Mouse (Mus musculus) left cerebral cortex, postnatal 14 days (tissue): Measurements from ENCODE around the gene Herc1. TPM values are rescaled to one million over a fixed set of nuclear protein-coding genes. Genes with fewer than 3 reads are reported as not detected.

Experiments used
- DNase-seq, 2 experiments: peaks; one replicate each; pipeline ENCODE4 v3.0.0; 2021 to 2022; ENCODE audit warnings: low spot score in 2 of 2, mixed read lengths in 1 of 2
- intact Hi-C: fragments of 180-260 bp; cut with DNase I; formaldehyde crosslinking; loops from one replicate; pipeline ENCODE4 v1.15.1; 2025
- total RNA-seq, 2 experiments: library from RNA; stranded (reverse); gene quantifications; 2 replicates each; pipeline ENCODE4 v1.2.3; 2021

The Herc1 gene
- total RNA-seq, 2 experiments from 2014 or later: 116 to 127 TPM

DNA sequence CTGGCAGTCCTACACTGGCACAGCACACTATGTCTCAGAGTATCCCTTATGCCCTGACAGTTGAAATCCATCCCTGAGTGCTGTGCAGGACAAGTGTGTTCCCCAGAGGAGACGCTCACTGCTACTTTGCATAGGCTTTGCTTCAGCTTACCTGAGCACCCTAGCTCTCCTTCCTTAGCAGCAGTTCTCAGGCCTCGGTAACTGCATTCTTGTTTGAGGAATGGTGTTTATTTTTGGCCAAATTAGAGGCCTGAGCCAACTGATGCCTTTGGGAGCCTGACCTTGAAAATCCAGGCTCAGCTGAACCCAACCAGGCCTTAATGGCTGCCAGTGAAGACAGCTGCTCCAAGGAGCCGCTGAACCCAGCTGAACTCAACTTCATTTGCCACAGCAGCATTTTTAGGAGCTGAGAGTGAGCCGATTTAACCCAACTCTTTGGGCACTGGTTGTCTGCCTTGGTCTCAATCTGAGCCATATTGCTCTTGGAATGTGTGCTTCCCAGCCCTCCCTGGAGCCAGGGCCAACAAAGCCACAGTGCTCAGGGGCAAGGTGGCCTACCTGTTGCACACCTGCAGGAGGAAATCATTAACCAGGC is 163.5 kb downstream of the Herc1 start:
- intact Hi-C loops: loop anchor here (5.0 to 10.0 kb wide), 4 partner anchors 79 to 311 kb away; partner anchors contain the start of gene Usp3
- DNase-seq: no peak

- intact Hi-C loops: loop anchor here (5.0 to 10.0 kb wide), 4 partner anchors 78 to 310 kb away; partner anchors contain the start of gene Usp3
Observed at GRCm38 (mm10) chr9:66514256-66514770, 164.1 kb downstream of the Herc1 start, which contains the start of gene Fbxl22. TSS of gene Fbxl22 (minus strand) at chr9:66514593.

GRCm38 (mm10) chr9:66515115-66515514 is 164.9 kb downstream of the Herc1 start:
- no peak for DNase-seq
- intact Hi-C loops: loop anchor here (10.0 kb wide), 1 partner anchor 310 kb away; no protein-coding TSS in a partner anchor

More at GRCm38 (mm10) chr9:66514256-66514770, 164.1 kb downstream of the Herc1 start, which contains the start of gene Fbxl22:
- peak; percentile 67 to 75 for DNase-seq

- intact Hi-C loops: loop anchor here (10.0 kb wide), 1 partner anchor 309 kb away; no protein-coding TSS in a partner anchor
Observed at GRCm38 (mm10) chr9:66515680-66516210, 165.5 kb downstream of the Herc1 start.

DNA sequence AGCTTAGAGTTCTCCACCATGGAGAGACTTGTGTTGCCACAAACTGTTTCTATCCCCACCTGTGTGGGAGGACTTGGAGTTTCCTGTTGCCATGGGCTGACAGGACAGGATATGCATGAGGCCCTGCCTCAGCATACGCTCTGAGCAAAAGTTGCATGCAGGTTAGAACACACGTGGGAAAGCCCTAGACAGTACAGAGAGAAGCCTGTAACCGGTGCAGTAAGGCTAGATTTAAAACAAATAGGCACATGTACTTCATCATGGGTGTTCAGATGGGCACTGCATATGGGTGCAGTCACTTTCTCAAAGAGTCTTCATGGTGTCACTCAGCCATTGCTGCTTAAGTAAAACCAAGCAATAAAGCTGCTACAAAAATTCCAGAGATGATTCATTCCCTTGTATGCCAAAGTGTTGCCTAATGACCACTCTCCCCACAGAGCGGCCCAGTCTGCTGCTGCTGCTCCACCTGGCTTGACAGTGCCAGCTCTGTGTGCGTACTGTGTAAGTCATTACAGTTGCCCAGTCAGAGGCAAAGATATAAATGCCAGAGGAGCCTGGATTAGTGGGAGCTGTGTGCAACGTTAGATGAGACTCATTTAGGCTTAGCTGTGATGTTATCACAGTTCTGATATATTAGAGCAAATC is 166.2 kb downstream of the Herc1 start:
- DNase-seq: peak in 1 of 2 experiments; percentile 27
- intact Hi-C loops: loop anchor here (10.0 kb wide), 1 partner anchor 308 kb away; no protein-coding TSS in a partner anchor

More at GRCm38 (mm10) chr9:66515680-66516210, 165.5 kb downstream of the Herc1 start:
- peak in 1 of 2 experiments; percentile 28 for DNase-seq

GRCm38 (mm10) chr9:66517746-66518145 is 167.5 kb downstream of the Herc1 start:
- intact Hi-C loops: loop anchor here (10.0 kb wide), 1 partner anchor 307 kb away; no protein-coding TSS in a partner anchor
- no peak for DNase-seq

GRCm38 (mm10) chr9:66518251-66518650 is 168.0 kb downstream of the Herc1 start:
- intact Hi-C loops: loop anchor here (10.0 kb wide), 1 partner anchor 307 kb away; no protein-coding TSS in a partner anchor
- DNase-seq: no peak

GRCm38 (mm10) chr9:66518901-66519300 is 168.7 kb downstream of the Herc1 start:
- DNase-seq: no peak
- intact Hi-C loops: loop anchor here (10.0 kb wide), 1 partner anchor 306 kb away; no protein-coding TSS in a partner anchor

DNA sequence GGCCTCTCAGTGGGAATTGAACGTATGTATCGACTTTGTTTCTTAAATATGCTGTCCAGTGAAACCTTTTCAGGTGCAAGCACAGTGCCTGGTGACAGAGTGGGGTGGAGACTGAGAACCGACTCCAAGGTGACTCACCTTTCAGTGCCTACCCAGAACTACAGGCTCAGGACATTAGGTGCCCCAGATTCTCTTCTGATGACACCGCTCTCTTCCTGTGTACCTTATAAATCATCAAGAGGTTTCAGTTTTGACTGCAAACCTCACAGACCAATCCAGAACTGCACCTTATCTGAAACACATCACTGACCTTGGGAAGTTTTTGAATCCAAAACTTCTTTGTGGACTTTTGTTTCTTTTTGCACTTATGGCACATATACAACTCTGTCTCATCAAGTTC is 170.0 kb downstream of the Herc1 start:
- intact Hi-C loops: no loop called here
- DNase-seq: no peak

DNA sequence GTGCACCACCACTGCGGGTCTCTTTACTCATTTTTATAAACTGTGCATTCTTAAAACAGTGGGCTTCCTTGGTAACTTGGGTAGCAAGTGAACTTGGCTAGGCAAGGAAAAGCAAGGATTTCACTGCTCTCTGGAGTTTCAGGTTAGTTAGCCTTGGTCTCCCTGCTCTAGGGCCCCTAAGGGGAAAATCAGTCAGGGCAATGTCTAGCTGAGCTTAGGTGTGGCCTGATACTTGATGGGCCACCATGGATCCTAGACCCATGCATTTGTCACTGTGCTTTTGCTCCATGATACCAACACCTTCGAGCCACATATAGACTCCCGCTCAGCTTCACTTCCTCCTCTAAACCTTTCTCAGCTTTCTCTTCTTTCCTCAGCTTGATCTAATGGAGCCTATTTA is 171.3 kb downstream of the Herc1 start:
- no peak for DNase-seq
- intact Hi-C loops: no loop called here

GRCm38 (mm10) chr9:66542785-66543184 is 192.5 kb downstream of the Herc1 start:
- intact Hi-C loops: no loop called here
- no peak for DNase-seq

Other genes starting within 250 kb of the Herc1 start
- gene Snx1, start 223.9 kb upstream of the Herc1 start, total RNA-seq: 10 to 100 TPM; 51.6 to 56.3 TPM
- 10 to 100 TPM; 26.8 to 28.0 TPM for gene Ciao2a, start 223.8 kb upstream of the Herc1 start, total RNA-seq
- 1 to 10 TPM; 2.4 to 5.8 TPM for gene Dapk2, start 192.2 kb upstream of the Herc1 start, total RNA-seq
- under 1 TPM; 0.13 to 0.40 TPM for gene Fbxl22, start 164.1 kb downstream of the Herc1 start, total RNA-seq
- gene Usp3, start 242.7 kb downstream of the Herc1 start, total RNA-seq: 10 to 100 TPM; 20.2 to 27.1 TPM